In genomic region chr2:124470346-124471042, GRCm38 (mm10) we compare ENCODE assay signal across 15 mouse cellular contexts.
DNase-seq lines count a peak whose midpoint lies in the region; ATAC-seq and TF ChIP-seq lines count a peak whose summit lies in the region.
"Had no signal": no experiment of that assay in that cellular context is flagged by ENCODE, and none has a peak within 500 bp of the region (broad histone marks: within the 10 kb centered on the region; RNA-seq: fewer than 3 reads in every experiment).

No protein-coding gene starts in this region.

- TF ChIP-seq CTCF in layer of hippocampus, adult 2 months (conservative IDR thresholded peaks at IDR 0.05), result no peak

- no peaks in the 10 kb centered on the region for H3K9me3 ChIP-seq in forebrain, embryonic 12.5 days
- no peaks in the 10 kb centered on the region for H3K9me3 ChIP-seq in forebrain, embryonic 15.5 days
- H3K9me3 ChIP-seq in midbrain, embryonic 14.5 days (ENCODE audit: control insufficient read depth, low read length), result no peaks in the 10 kb centered on the region
- H3K9me3 ChIP-seq: kidney, embryonic 15.5 days; limb, embryonic 15.5 days had no signal

- H3K27ac ChIP-seq in layer of hippocampus, adult 2 months, result 0 out of 2 replicates have a peak overlapping the region, but pooled peaks have one; percentile 2
- peak overlapping the region; percentile 27; the same call in 1 of the 2 replicates for H3K27ac ChIP-seq in forebrain, embryonic 12.5 days
- H3K27ac ChIP-seq in forebrain, embryonic 15.5 days (replicated peaks), result peak overlapping the region; percentile 55
- H3K27ac ChIP-seq in midbrain, embryonic 14.5 days (replicated peaks; ENCODE audit: low read depth, low read length), result no peak overlapping the region
- H3K27ac ChIP-seq: kidney, embryonic 15.5 days; limb, embryonic 15.5 days; macrophage had no signal

- H3K9ac ChIP-seq in forebrain, embryonic 12.5 days, result no peak overlapping the region
- no peak overlapping the region for H3K9ac ChIP-seq in forebrain, embryonic 15.5 days (replicated peaks)
- H3K9ac ChIP-seq in midbrain, embryonic 14.5 days (replicated peaks; ENCODE audit: low read length), result no peak overlapping the region
- H3K9ac ChIP-seq: kidney, embryonic 15.5 days; limb, embryonic 15.5 days; liver, postnatal 0 days had no signal

- 34% methylated on average over 10 of the region's 10 CpGs for WGBS in forebrain, embryonic 12.5 days
- 22% methylated on average over 10 of the region's 10 CpGs for WGBS in forebrain, embryonic 15.5 days
- WGBS in midbrain, embryonic 14.5 days, result 16% methylated on average over 10 of the region's 10 CpGs

- no peaks in the 10 kb centered on the region for H3K36me3 ChIP-seq in forebrain, embryonic 12.5 days (replicated peaks)
- H3K36me3 ChIP-seq in forebrain, embryonic 15.5 days, result no peaks in the 10 kb centered on the region
- no peaks in the 10 kb centered on the region for H3K36me3 ChIP-seq in midbrain, embryonic 14.5 days (ENCODE audit: control insufficient read depth, insufficient read depth, low read length)
- H3K36me3 ChIP-seq: kidney, embryonic 15.5 days; limb, embryonic 15.5 days had no signal

- peaks cover 34% of the 10 kb centered on the region for H3K4me1 ChIP-seq in forebrain, embryonic 12.5 days
- peaks cover 42% of the 10 kb centered on the region for H3K4me1 ChIP-seq in forebrain, embryonic 15.5 days
- peaks cover 34% of the 10 kb centered on the region for H3K4me1 ChIP-seq in midbrain, embryonic 14.5 days (ENCODE audit: control insufficient read depth, insufficient read depth, low read length)
- H3K4me1 ChIP-seq: limb, embryonic 15.5 days had no signal

- DNase-seq in layer of hippocampus, adult 2 months (ENCODE audit: low spot score in 2 of 2), result no peak
- no peak for DNase-seq in layer of hippocampus, adult 18-20 months (ENCODE audit: low spot score in 2 of 2)
- DNase-seq in midbrain, embryonic 14.5 days, result peak; percentile 68
- DNase-seq in layer of hippocampus, adult 8-10 months (ENCODE audit: low spot score in 2 of 2), result no peak
- DNase-seq in c-Kit-positive CD71-positive TER-119-positive erythroid progenitor cells, embryonic 14.5 days (ENCODE audit: low spot score), result no peak
- DNase-seq: adrenal gland, postnatal 25 days; cerebellum, postnatal 14 days; liver, postnatal 0 days; right cerebral cortex, adult 18-20 months had no signal

- peak; percentile 80 for ATAC-seq in forebrain, embryonic 12.5 days (ENCODE audit: low FRiP score)
- ATAC-seq in forebrain, embryonic 15.5 days (replicated peaks), result peak; percentile 82
- peak; percentile 53; the same call in 1 of the 2 replicates for ATAC-seq in midbrain, embryonic 14.5 days (ENCODE audit: low FRiP score, low TSS enrichment)
- ATAC-seq: liver, postnatal 0 days had no signal

- H3K4me3 ChIP-seq in layer of hippocampus, adult 2 months, result no peak overlapping the region
- H3K4me3 ChIP-seq in forebrain, embryonic 12.5 days (replicated peaks), result no peak overlapping the region
- no peak overlapping the region for H3K4me3 ChIP-seq in forebrain, embryonic 15.5 days
- H3K4me3 ChIP-seq in midbrain, embryonic 14.5 days (replicated peaks; ENCODE audit: low read depth, low read length), result no peak overlapping the region
- H3K4me3 ChIP-seq: erythroblast, embryonic 14.5 days; kidney, embryonic 15.5 days; limb, embryonic 15.5 days had no signal

- H3K27me3 ChIP-seq in forebrain, embryonic 12.5 days, result 0 out of 2 replicates have a peak, but pooled peaks cover 11% of the 10 kb centered on the region
- H3K27me3 ChIP-seq in forebrain, embryonic 15.5 days, result no peaks in the 10 kb centered on the region
- peaks cover 29% of the 10 kb centered on the region for H3K27me3 ChIP-seq in midbrain, embryonic 14.5 days (ENCODE audit: control insufficient read depth, insufficient read depth, low read length)
- H3K27me3 ChIP-seq: kidney, embryonic 15.5 days; limb, embryonic 15.5 days had no signal

- H3K4me2 ChIP-seq in forebrain, embryonic 12.5 days, result no peak overlapping the region
- no peak overlapping the region for H3K4me2 ChIP-seq in forebrain, embryonic 15.5 days (replicated peaks)
- no peak overlapping the region for H3K4me2 ChIP-seq in midbrain, embryonic 14.5 days (ENCODE audit: low read length)
- H3K4me2 ChIP-seq: kidney, embryonic 15.5 days; limb, embryonic 15.5 days had no signal
